Mouse (Mus musculus): ENCODE data around the gene Mrln.

Mrln gene

GRCm38 (mm10) chr10:70254666-70255065 lies 50.2 kb downstream of the Mrln start:
- no peak for DNase-seq (ENCODE audit: low read depth in 2 of 2, low spot score in 2 of 2)

- no peak for DNase-seq (ENCODE audit: low read depth in 2 of 2, low spot score in 2 of 2)
Observed at GRCm38 (mm10) chr10:70255601-70256210, 51.2 kb downstream of the Mrln start.

GRCm38 (mm10) chr10:70257029-70257428 lies 52.6 kb downstream of the Mrln start:
- DNase-seq (ENCODE audit: low read depth in 2 of 2, low spot score in 2 of 2) = no peak

- DNase-seq (ENCODE audit: low read depth in 2 of 2, low spot score in 2 of 2) = no peak
Observed at GRCm38 (mm10) chr10:70260904-70261303, 56.4 kb downstream of the Mrln start.

GRCm38 (mm10) chr10:70262051-70262450 lies 57.6 kb downstream of the Mrln start:
- no peak for DNase-seq (ENCODE audit: low read depth in 2 of 2, low spot score in 2 of 2)

DNA sequence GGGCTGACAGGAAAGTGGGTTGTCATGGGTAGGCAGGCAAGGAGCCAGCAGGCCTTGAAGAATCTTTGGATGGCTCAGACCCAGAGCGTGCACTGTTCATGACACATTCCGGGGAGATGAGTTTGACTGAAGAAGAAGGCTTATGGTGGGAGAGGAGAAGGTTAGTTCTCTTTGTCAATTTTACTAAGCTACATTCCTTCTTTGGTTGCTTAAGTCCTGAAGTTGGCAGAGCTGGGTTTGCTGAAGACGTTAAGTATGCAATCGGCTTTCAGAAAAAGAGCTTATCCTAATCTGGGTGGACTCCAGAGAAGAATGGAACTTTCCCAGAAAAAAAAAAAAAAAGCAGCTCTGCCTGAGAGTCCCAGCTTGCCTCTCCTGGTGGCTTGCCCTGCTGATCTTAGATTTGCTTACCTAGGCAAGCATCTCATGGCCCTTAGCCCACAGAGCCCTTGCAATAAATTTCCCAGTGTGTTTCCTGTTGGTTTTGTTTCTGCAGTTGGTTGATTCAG lies 59.3 kb downstream of the Mrln start:
- no peak for DNase-seq (ENCODE audit: low read depth in 2 of 2, low spot score in 2 of 2)

DNA sequence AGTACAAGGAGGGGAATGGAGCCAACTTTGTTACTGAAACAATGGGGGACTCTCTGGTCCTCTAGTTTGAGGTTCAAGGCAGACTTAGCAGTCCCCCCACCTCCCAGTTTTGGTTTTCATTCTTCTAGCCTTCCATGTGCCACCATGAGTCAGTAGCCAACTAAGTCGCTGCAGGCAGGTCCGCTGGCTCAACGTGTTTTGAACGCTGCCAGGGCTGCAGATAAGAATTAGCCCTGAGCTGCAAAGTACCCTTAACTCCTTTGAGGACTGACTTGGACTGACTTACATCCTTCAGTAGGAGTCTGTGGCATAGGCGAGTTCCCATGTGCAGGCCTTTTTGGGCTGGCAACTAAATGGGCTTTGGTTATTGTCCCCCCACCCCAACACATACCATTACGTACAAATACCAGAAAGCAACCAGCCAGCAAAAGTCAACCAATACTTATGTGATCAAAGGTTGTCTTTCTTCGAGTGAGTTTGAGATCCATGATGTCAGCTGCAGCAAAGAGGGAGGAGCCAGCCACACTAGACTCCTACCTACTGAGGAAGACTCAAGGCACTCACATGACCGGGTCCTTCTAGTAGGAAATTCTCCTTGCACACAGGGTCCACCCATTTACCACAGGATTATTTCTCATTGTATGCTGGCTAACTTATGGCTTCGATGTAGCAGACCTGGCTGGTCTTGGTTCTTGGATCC lies 60.0 kb downstream of the Mrln start:
- DNase-seq (ENCODE audit: low read depth in 2 of 2, low spot score in 2 of 2) = no peak

GRCm38 (mm10) chr10:70266501-70266900 lies 62.0 kb downstream of the Mrln start:
- no peak for DNase-seq (ENCODE audit: low read depth in 2 of 2, low spot score in 2 of 2)

DNA sequence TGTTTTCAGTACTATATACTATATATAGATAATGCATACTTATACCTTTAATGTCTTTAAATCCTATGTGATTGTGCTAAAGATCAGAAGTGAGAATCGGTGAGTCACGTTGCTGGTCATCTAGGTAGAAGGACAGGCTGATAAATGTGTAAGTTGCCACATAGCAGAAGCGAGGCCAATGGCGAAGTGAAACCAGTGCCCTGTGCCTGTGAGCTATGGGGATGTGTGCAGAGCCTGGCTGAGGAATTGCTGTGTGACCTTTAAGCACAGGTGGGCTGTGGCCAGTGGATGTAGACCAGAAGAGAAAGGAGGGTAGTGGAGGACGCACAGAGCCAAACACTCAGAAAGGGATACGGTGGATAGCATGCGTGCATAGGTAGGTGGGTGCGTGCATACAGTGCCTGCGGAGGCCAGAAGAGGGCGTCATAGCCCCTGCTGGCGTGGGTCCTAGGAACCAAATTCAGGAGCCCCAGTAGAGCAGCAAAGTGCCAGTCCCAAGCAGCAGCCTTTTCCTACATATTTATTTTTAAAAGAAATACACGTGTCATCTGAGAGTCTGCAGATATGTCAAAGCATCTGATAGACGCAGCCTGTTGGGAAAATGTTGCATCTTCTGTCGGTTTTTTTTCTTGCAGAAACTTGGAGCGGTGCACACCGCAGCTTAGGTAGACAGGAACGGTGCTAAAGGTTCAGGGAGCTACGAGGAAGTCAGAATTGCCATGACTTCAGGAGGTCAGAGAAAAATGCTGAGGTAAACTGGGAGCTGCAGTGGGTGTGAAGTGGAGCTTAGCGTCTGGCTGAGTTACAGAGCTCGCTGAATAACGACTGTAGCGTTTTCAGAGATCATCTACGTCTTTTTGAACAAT lies 64.3 kb downstream of the Mrln start:
- no peak for DNase-seq (ENCODE audit: low read depth in 2 of 2, low spot score in 2 of 2)

Measured in CD8-positive naive resting alpha-beta T cell, adult 2 months (primary cell).